ENCODE assay signal across 13 mouse cellular contexts in the genomic region with DNA sequence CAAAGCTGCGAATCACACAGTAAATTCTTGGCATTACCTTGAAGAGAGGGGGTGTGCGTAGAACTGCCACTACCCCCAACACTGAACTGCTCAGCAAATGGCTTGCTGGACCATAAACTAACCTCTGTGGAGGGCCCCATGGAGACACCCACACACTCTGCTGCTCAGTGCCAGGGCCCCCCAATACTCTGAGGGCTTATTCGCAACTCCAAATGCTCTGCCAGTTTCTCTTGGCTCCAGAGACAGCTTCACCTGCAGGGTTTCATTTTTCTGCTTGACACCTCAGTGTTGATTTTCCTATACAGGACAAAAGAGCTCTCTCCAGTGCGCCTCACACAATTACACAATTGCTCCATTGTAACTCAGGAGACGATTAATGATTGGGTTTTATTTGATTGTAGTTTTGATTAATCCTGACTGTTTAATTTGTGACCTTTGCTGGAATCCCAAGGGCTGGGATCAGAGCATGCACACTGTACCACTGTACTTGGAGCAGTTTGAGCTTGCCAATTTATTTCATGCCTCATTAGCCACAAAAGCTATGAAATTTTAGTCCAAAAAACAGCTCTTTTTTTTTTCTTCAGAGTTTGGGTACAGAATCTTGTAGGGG.
A peak's percentile ranks its signal among the peaks of the same experiment; 100 is the strongest.
DNase-seq lines count a peak whose midpoint lies in the region; ATAC-seq and TF ChIP-seq lines count a peak whose summit lies in the region.
"Had no signal": no experiment of that assay in that cellular context is flagged by ENCODE, and none has a peak within 500 bp of the region (broad histone marks: within the 10 kb centered on the region; RNA-seq: fewer than 3 reads in every experiment).

No protein-coding gene starts in this region.

- no peaks in the 10 kb centered on the region for H3K27me3 ChIP-seq in kidney, postnatal 0 days (ENCODE audit: insufficient read depth, low read length)
- no peaks in the 10 kb centered on the region for H3K27me3 ChIP-seq in embryonic facial prominence, embryonic 15.5 days
- no peaks in the 10 kb centered on the region for H3K27me3 ChIP-seq in limb, embryonic 13.5 days
- H3K27me3 ChIP-seq in liver, embryonic 11.5 days (replicated peaks; ENCODE audit: control insufficient read depth, insufficient read depth, low read length): no peaks in the 10 kb centered on the region

- H3K27ac ChIP-seq in kidney, postnatal 0 days: peak overlapping the region; percentile 36; the same call in 1 of the 2 replicates
- H3K27ac ChIP-seq in embryonic facial prominence, embryonic 15.5 days (replicated peaks): no peak overlapping the region
- peak overlapping the region; percentile 40; the same call in 1 of the 2 replicates for H3K27ac ChIP-seq in limb, embryonic 13.5 days
- no peak overlapping the region for H3K27ac ChIP-seq in liver, embryonic 11.5 days (ENCODE audit: low read depth, low read length)
- H3K27ac ChIP-seq: left cerebral cortex, adult 2 months had no signal

- no peak overlapping the region for H3K4me3 ChIP-seq in kidney, postnatal 0 days (replicated peaks; ENCODE audit: low read depth, low read length)
- H3K4me3 ChIP-seq in embryonic facial prominence, embryonic 15.5 days (replicated peaks): no peak overlapping the region
- H3K4me3 ChIP-seq in limb, embryonic 13.5 days: no peak overlapping the region
- no peak overlapping the region for H3K4me3 ChIP-seq in liver, embryonic 11.5 days (ENCODE audit: low read depth, low read length)
- H3K4me3 ChIP-seq: left cerebral cortex, adult 2 months had no signal

- H3K4me1 ChIP-seq in kidney, postnatal 0 days (replicated peaks; ENCODE audit: insufficient read depth, low read length): 0 out of 2 replicates have a peak, but pooled peaks cover 4% of the 10 kb centered on the region
- 0 out of 2 replicates have a peak, but pooled peaks cover 3% of the 10 kb centered on the region for H3K4me1 ChIP-seq in embryonic facial prominence, embryonic 15.5 days
- H3K4me1 ChIP-seq in limb, embryonic 13.5 days: peaks cover 12% of the 10 kb centered on the region
- H3K4me1 ChIP-seq in liver, embryonic 11.5 days (replicated peaks; ENCODE audit: control insufficient read depth, insufficient read depth, low read length): no peaks in the 10 kb centered on the region

- no peak overlapping the region for H3K4me2 ChIP-seq in kidney, postnatal 0 days (ENCODE audit: low read length)
- no peak overlapping the region for H3K4me2 ChIP-seq in embryonic facial prominence, embryonic 15.5 days (replicated peaks)
- no peak overlapping the region for H3K4me2 ChIP-seq in limb, embryonic 13.5 days (replicated peaks)
- H3K4me2 ChIP-seq in liver, embryonic 11.5 days: no peak overlapping the region

- no peak for TF ChIP-seq CTCF in kidney, postnatal 0 days (IDR thresholded peaks at IDR 0.05; ENCODE audit: low read depth)

- ATAC-seq in kidney, postnatal 0 days (replicated peaks; ENCODE audit: low FRiP score, low read depth): no peak
- peak; percentile 63 for ATAC-seq in embryonic facial prominence, embryonic 15.5 days (ENCODE audit: insufficient number of reproducible peaks, low FRiP score, low TSS enrichment, low read depth)
- peak; percentile 72; the same call in 1 of the 2 replicates for ATAC-seq in limb, embryonic 13.5 days (ENCODE audit: low FRiP score, low read depth)
- no peak for ATAC-seq in liver, embryonic 11.5 days (replicated peaks; ENCODE audit: low FRiP score)

- H3K36me3 ChIP-seq in kidney, postnatal 0 days (ENCODE audit: insufficient read depth, low read length): 0 out of 2 replicates have a peak, but pooled peaks cover 3% of the 10 kb centered on the region
- no peaks in the 10 kb centered on the region for H3K36me3 ChIP-seq in embryonic facial prominence, embryonic 15.5 days
- peaks cover 8% of the 10 kb centered on the region for H3K36me3 ChIP-seq in limb, embryonic 13.5 days
- no peaks in the 10 kb centered on the region for H3K36me3 ChIP-seq in liver, embryonic 11.5 days (ENCODE audit: control insufficient read depth, insufficient read depth, low read length)

- no peak overlapping the region for H3K9ac ChIP-seq in kidney, postnatal 0 days (ENCODE audit: low read depth, low read length)
- no peak overlapping the region for H3K9ac ChIP-seq in embryonic facial prominence, embryonic 15.5 days
- H3K9ac ChIP-seq in limb, embryonic 13.5 days: no peak overlapping the region
- no peak overlapping the region for H3K9ac ChIP-seq in liver, embryonic 11.5 days (ENCODE audit: low read depth, low read length)

- no peaks in the 10 kb centered on the region for H3K9me3 ChIP-seq in kidney, postnatal 0 days (replicated peaks; ENCODE audit: low read length)
- no peaks in the 10 kb centered on the region for H3K9me3 ChIP-seq in embryonic facial prominence, embryonic 15.5 days (replicated peaks)
- H3K9me3 ChIP-seq in limb, embryonic 13.5 days: no peaks in the 10 kb centered on the region
- no peaks in the 10 kb centered on the region for H3K9me3 ChIP-seq in liver, embryonic 11.5 days (ENCODE audit: control insufficient read depth, low read length)

- DNase-seq in kidney, postnatal 0 days (ENCODE audit: low spot score): peak; percentile 1
- DNase-seq in kidney, postnatal 4 days: no peak
- peak; percentile 64 for DNase-seq in cerebellum, adult 11 months
- DNase-seq in thymus, postnatal 25 days: no peak
- DNase-seq in liver, embryonic 11.5 days (ENCODE audit: low spot score): no peak
- no peak for DNase-seq in adrenal gland, adult (ENCODE audit: inconsistent age in 2 of 2, low spot score in 1 of 2)
- DNase-seq: adrenal gland, adult 8-10 months; embryo, embryonic 11 days; heart, postnatal 36 days; lung, postnatal 10 days had no signal

- WGBS in kidney, postnatal 0 days: 62% methylated on average over 5 of the region's 5 CpGs
- WGBS in embryonic facial prominence, embryonic 15.5 days: 69% methylated on average over 5 of the region's 5 CpGs
- 69% methylated on average over 5 of the region's 5 CpGs for WGBS in limb, embryonic 13.5 days
- WGBS in liver, embryonic 11.5 days: 85% methylated on average over 5 of the region's 5 CpGs

Comparison
In these comparisons a context has a peak if more than half of its experiments do, and no peak if none do; other contexts are left out.
1. DNase-seq: peak in kidney, postnatal 0 days (single experiment) and cerebellum, adult 11 months (single experiment); none in kidney, postnatal 4 days (0 of 2), thymus, postnatal 25 days (single experiment), liver, embryonic 11.5 days (single experiment) and adrenal gland, adult (0 of 2).
2. ATAC-seq: peak in embryonic facial prominence, embryonic 15.5 days (single experiment) and limb, embryonic 13.5 days (single experiment); none in kidney, postnatal 0 days (single experiment) and liver, embryonic 11.5 days (single experiment).
3. H3K27ac ChIP-seq: peak in kidney, postnatal 0 days (single experiment) and limb, embryonic 13.5 days (single experiment); none in embryonic facial prominence, embryonic 15.5 days (single experiment) and liver, embryonic 11.5 days (single experiment).